8 mouse cellular contexts compared by ENCODE assay signal in genomic region chr11:6520507-6521173, GRCm38 (mm10). TPM values are rescaled to one million over a fixed set of nuclear protein-coding genes. Genes with fewer than 3 reads are reported as not detected.
DNase-seq lines count a peak whose midpoint lies in the region; ATAC-seq lines count a peak whose summit lies in the region.

Myo1g (minus strand) TSS chr11:6520965.

- no peaks in the 10 kb centered on the region for H3K9me3 ChIP-seq in liver, embryonic 12.5 days (replicated peaks)
- H3K9me3 ChIP-seq in midbrain, embryonic 11.5 days (ENCODE audit: control insufficient read depth, low read length), result no peaks in the 10 kb centered on the region

- H3K36me3 ChIP-seq in liver, embryonic 12.5 days, result peaks cover 22% of the 10 kb centered on the region
- peaks cover 8% of the 10 kb centered on the region for H3K36me3 ChIP-seq in midbrain, embryonic 11.5 days (ENCODE audit: control insufficient read depth, insufficient read depth, low read length)

- peak within 1 kb of the TSS; percentile 42 for H3K4me2 ChIP-seq in liver, embryonic 12.5 days
- no peak within 1 kb of the TSS for H3K4me2 ChIP-seq in midbrain, embryonic 11.5 days

- peaks cover 5% of the 10 kb centered on the region; the same call in 1 of the 2 replicates for H3K27me3 ChIP-seq in liver, embryonic 12.5 days (replicated peaks)
- no peaks in the 10 kb centered on the region for H3K27me3 ChIP-seq in midbrain, embryonic 11.5 days (ENCODE audit: control insufficient read depth, insufficient read depth, low read length)

- peak within 1 kb of the TSS; percentile 16 for H3K4me3 ChIP-seq in liver, embryonic 12.5 days
- no peak within 1 kb of the TSS for H3K4me3 ChIP-seq in midbrain, embryonic 11.5 days (ENCODE audit: low read depth, low read length)

- DNase-seq in A20 (ENCODE audit: low read depth, low spot score) (peak; percentile 87), MEL-GATA-1-ER (ENCODE audit: extremely low read depth, low read depth) (peak; percentile 64)
- no peak for DNase-seq in layer of hippocampus, adult 11-12 months (ENCODE audit: low spot score)
- DNase-seq in Muller cell, postnatal 12 days (ENCODE audit: inconsistent ontology term), result no peak
- no peak for DNase-seq in kidney, postnatal 4 days
- no peak for DNase-seq in midbrain, embryonic 11.5 days (ENCODE audit: low spot score, missing footprints)

- WGBS in liver, embryonic 12.5 days (ENCODE audit: insufficient replicate concordance), result 29% methylated on average over 7 of the region's 7 CpGs
- 82% methylated on average over 7 of the region's 7 CpGs for WGBS in midbrain, embryonic 11.5 days

- H3K4me1 ChIP-seq in liver, embryonic 12.5 days, result peaks cover 29% of the 10 kb centered on the region
- H3K4me1 ChIP-seq in midbrain, embryonic 11.5 days (ENCODE audit: control insufficient read depth, insufficient read depth, low read length), result peaks cover 2% of the 10 kb centered on the region; the same call in 1 of the 2 replicates

- no peak within 1 kb of the TSS for H3K9ac ChIP-seq in liver, embryonic 12.5 days
- H3K9ac ChIP-seq in midbrain, embryonic 11.5 days (ENCODE audit: low read length), result no peak within 1 kb of the TSS

- H3K27ac ChIP-seq in liver, embryonic 12.5 days, result peak within 1 kb of the TSS; percentile 65; the same call in 1 of the 2 replicates
- H3K27ac ChIP-seq in midbrain, embryonic 11.5 days (ENCODE audit: low read depth, low read length), result no peak within 1 kb of the TSS

- no peak for ATAC-seq in liver, embryonic 12.5 days
- peak; percentile 81 for ATAC-seq in neutrophil, adult 5-6 weeks (ENCODE audit: extremely low read depth, insufficient number of reproducible peaks, low FRiP score, poor library complexity, severe bottlenecking)
- ATAC-seq in midbrain, embryonic 11.5 days (ENCODE audit: low FRiP score), result no peak

RNA-seq across cellular contexts. Expression of gene Myo1g, which starts in this region (rescaled TPM):
- polyA plus RNA-seq in liver, embryonic 12.5 days (2016; fragmentation: Nextera tagmentation; extraction: Ambion mirVana), result 5.8 and 6.2 TPM in 2 replicates
- 169 and 182 TPM in 2 replicates for total RNA-seq in neutrophil, adult 5-6 weeks (2017)
- 0.46 and 0.92 TPM in 2 replicates for polyA plus RNA-seq in midbrain, embryonic 11.5 days (2014; fragmentation: Nextera tagmentation; extraction: Ambion mirVana)

Comparison
In these comparisons a context has a peak if more than half of its experiments do, and no peak if none do; other contexts are left out.
1. DNase-seq: peak in A20 (single experiment) and MEL-GATA-1-ER (single experiment); none in layer of hippocampus, adult 11-12 months (single experiment), Muller cell, postnatal 12 days (single experiment), kidney, postnatal 4 days (0 of 2) and midbrain, embryonic 11.5 days (single experiment).